Mouse (Mus musculus) urinary bladder, adult 2 months (tissue): ENCODE measurements around the gene Gm13128. TPM values are rescaled to one million over a fixed set of nuclear protein-coding genes. Genes with fewer than 3 reads are reported as not detected.
"Not testable (repeated sequence)": the region's sequence is repeated elsewhere in the genome, so short reads cannot be mapped to it uniquely, and the experiment has no call there.

Source experiments
- DNase-seq: peaks from one replicate; pipeline ENCODE4 v3.0.0; 2022; ENCODE audit warnings: low spot score
- polyA plus RNA-seq: library from polyadenylated mRNA; depleted of rRNA; stranded (reverse); fragments of >200 nt; gene quantifications from 2 replicates; pipeline ENCODE4 v1.2.3, GENCODE M21; 2012; rRNA removed

The Gm13128 gene
- not detected in 2 replicates for polyA plus RNA-seq

GRCm38 (mm10) chr4:144329949-144330348 lies at the start of gene Gm13128:
Gm13128 (plus strand) TSS chr4:144330249.
- DNase-seq, result not testable (repeated sequence)

DNA sequence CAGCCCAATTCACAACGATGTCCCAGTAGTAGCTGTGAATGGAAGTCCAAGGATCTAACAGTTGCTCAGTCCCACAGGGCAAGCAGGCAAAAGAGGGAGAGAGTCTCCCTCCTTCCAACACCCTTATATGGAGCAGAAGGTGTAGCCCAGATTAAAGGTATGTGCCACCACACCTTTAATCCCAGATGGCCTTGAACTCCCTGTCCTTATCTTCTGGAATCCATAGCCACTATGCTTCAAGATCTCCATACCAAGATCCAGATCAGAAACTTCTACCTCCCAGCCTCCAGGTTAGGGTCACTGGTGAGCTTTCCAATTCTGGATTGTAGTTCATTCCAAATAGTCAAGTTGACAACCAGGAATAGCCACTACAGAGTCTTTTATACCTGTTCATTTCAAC lies 49.7 kb upstream of the Gm13128 start, which contains the start of gene Pramel5:
TSS of gene Pramel5 (minus strand) at position 101 of the 400 bp plus-strand sequence.
- not testable (repeated sequence) for DNase-seq

- DNase-seq, result not testable (repeated sequence)
These were observed 30.6 kb upstream of the Gm13128 start for GRCm38 (mm10) chr4:144299414-144299813.

- not testable (repeated sequence) for DNase-seq
These were observed 17.2 kb upstream of the Gm13128 start for GRCm38 (mm10) chr4:144312666-144313460.

DNA sequence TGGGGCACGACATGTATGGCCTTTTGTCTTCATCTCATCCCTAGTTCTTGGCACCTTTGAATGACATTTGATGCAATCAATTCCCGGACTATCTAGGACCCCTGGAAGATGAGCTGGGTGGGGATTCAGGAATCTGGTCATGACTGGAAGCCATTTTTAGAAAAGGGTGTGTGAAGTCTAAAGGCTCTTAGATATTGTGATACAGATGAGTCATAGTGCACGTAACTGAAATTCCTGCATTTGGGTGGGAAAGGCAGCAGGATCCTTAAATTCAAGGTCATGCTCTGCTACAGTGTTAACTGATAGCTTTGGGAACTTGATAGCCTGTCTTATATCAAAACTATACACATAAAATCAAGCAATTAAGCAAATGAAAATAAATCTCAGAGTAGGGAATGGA lies 5.8 kb downstream of the Gm13128 start:
- not testable (repeated sequence) for DNase-seq

- not testable (repeated sequence) for DNase-seq
These were observed 27.6 kb downstream of the Gm13128 start, which contains the start of gene Gm13119 for GRCm38 (mm10) chr4:144357642-144358041. Gm13119 (plus strand) TSS chr4:144357942.

GRCm38 (mm10) chr4:144377911-144378310 lies 47.9 kb downstream of the Gm13128 start, which contains the start of gene Pramef20:
Pramef20 (minus strand) TSS chr4:144377933.
- DNase-seq, result no peak

Other genes starting within 250 kb of the Gm13128 start
- gene Gm13102, start 223.8 kb upstream of the Gm13128 start, polyA plus RNA-seq, result 0.03 TPM in 1 of 2 replicates, not detected in the other
- gene Oog3, start 167.6 kb upstream of the Gm13128 start, polyA plus RNA-seq, result not detected in 2 replicates
- not detected in 2 replicates for gene Oog2, start 139.5 kb upstream of the Gm13128 start, polyA plus RNA-seq
- not detected in 2 replicates for gene C87977, start 116.9 kb upstream of the Gm13128 start, polyA plus RNA-seq
- not detected in 2 replicates for gene Pramel5, start 49.8 kb upstream of the Gm13128 start, polyA plus RNA-seq
- not detected in 2 replicates for gene Gm13119, start 27.7 kb downstream of the Gm13128 start, polyA plus RNA-seq
- gene Pramef20, start 47.7 kb downstream of the Gm13128 start, polyA plus RNA-seq, result not detected in 2 replicates
- gene Pramef12, start 78.2 kb downstream of the Gm13128 start, polyA plus RNA-seq, result 0.40 and 0.49 TPM in 2 replicates
- gene 1700012P22Rik, start 108.5 kb downstream of the Gm13128 start, polyA plus RNA-seq, result not detected in 2 replicates
- gene Gm9944, start 123.1 kb downstream of the Gm13128 start, polyA plus RNA-seq, result not detected in 2 replicates
- gene Aadacl3, start 133.5 kb downstream of the Gm13128 start, polyA plus RNA-seq, result not detected in 2 replicates
- gene 9430007A20Rik, start 189.6 kb downstream of the Gm13128 start, polyA plus RNA-seq, result not detected in 2 replicates
- not detected in 2 replicates for gene Gm13124, start 234.9 kb downstream of the Gm13128 start, polyA plus RNA-seq